Mouse (Mus musculus): ENCODE results near the gene Defb45.

DNA sequence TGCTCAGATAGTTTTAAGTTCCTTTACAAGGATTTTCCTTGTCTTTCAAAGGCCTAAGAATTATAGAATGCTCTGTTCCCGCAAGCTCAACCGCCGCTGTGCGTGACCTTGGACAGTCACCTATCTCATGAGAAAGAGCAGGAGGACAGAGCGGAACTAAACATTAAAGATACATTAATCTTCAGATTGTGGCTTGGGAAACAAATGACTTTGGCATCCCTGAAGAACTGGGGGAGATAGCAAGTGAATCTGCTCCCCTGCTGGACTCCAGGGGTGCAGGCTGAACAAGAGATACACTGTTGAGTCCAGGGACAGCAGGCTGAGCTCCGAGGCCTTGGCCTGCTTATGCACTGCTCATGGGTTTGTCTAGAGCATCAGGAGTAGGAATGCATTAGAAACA, 877 bp upstream of the Defb45 start:
- TF ChIP-seq POLR2A (IDR thresholded peaks at IDR 0.05; ENCODE audit: borderline replicate concordance, control insufficient read depth, low read depth, low read length) = no peak
- no peak for TF ChIP-seq CTCF (IDR thresholded peaks at IDR 0.05; ENCODE audit: control insufficient read depth, insufficient read depth, low read length)

All from bone marrow, adult 2 months (tissue).